Mouse (Mus musculus) testis, adult 2 months (tissue): Measurements from ENCODE around the gene Trim44. TPM values are rescaled to one million over a fixed set of nuclear protein-coding genes. Genes with fewer than 3 reads are reported as not detected.
A peak's percentile ranks its signal among the peaks of the same experiment; 100 is the strongest.

Experiments
- H3K27ac ChIP-seq: fragments of 200-500 bp; 2 replicates; pipeline ENCODE4 v1.5.1; 2012; ENCODE audit warnings: low read depth, low read length; ENCODE audit not compliant: control insufficient read depth, insufficient read depth
- H3K27me3 ChIP-seq: fragments of 200-500 bp; 2 replicates; pipeline ENCODE4 v1.6.1; 2012; ENCODE audit warnings: mild to moderate bottlenecking, low read length, moderate library complexity; ENCODE audit not compliant: control insufficient read depth, insufficient read depth
- H3K36me3 ChIP-seq: fragments of 200-500 bp; 2 replicates; pipeline ENCODE4 v1.6.1; 2012; ENCODE audit warnings: mild to moderate bottlenecking, low read length; ENCODE audit not compliant: control insufficient read depth, insufficient read depth
- H3K4me1 ChIP-seq: fragments of 200-500 bp; 2 replicates; pipeline ENCODE4 v1.6.1; 2012; ENCODE audit warnings: low read length; ENCODE audit not compliant: control insufficient read depth, insufficient read depth
- H3K4me3 ChIP-seq: fragments of 200-500 bp; 2 replicates; pipeline ENCODE4 v1.5.1; 2012; ENCODE audit warnings: low read depth, mild to moderate bottlenecking, low read length, moderate library complexity, mixed read lengths; ENCODE audit not compliant: control insufficient read depth
- CTCF ChIP-seq: fragments of 200-500 bp; IDR thresholded peaks from 2 replicates; pipeline ENCODE4 v1.5.1; 2012; ENCODE audit warnings: low read depth, mild to moderate bottlenecking, inconsistent platforms, low read length, moderate library complexity; ENCODE audit not compliant: control insufficient read depth, insufficient read depth, insufficient replicate concordance
- POLR2A ChIP-seq: fragments of 200-500 bp; IDR thresholded peaks from 2 replicates; pipeline ENCODE4 v1.6.1; 2012; ENCODE audit warnings: low read depth, mild to moderate bottlenecking, inconsistent platforms, low read length, moderate library complexity; ENCODE audit not compliant: control insufficient read depth
- polyA plus RNA-seq: library from polyadenylated mRNA; depleted of rRNA; stranded (reverse); fragments of >200 nt; gene quantifications from 2 replicates; pipeline ENCODE4 v1.2.3, GENCODE M21; 2012

Trim44 gene
- polyA plus RNA-seq, 1 experiment: 12.7 TPM

- H3K27me3 ChIP-seq: no peaks in the 10 kb centered on the region
- TF ChIP-seq CTCF (no peak), POLR2A (no peak)
- peak overlapping the region; percentile 22 for H3K4me3 ChIP-seq
- H3K27ac ChIP-seq: no peak overlapping the region
- H3K4me1 ChIP-seq: peaks cover 20% of the 10 kb centered on the region
- no peaks in the 10 kb centered on the region for H3K36me3 ChIP-seq
Measured at GRCm38 (mm10) chr2:102449630-102450247, 42.1 kb upstream of the Trim44 start.

DNA sequence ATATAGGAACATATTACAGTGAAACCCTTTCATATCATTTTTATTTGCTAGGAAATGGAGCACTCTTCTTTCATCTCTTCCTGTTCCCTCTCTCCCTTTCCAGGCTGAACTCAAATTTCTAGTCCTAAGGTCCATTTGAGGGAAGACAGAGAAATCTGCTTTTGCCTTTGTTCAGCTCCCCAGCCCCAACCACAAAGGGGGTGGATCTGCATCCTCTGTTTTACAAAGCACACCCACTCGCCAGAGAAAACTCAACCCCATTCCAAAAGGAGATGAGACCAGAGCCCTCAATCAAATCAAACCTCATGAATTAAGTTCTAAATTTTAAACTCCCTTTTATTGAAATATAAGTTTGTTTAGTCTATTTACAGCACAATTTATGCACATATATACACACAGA is 41.4 kb upstream of the Trim44 start:
- H3K4me1 ChIP-seq: peaks cover 20% of the 10 kb centered on the region

GRCm38 (mm10) chr2:102447831-102448230 is 40.2 kb upstream of the Trim44 start:
- Histone ChIP-seq H3K27ac (no peak overlapping the region), H3K27me3 (no peaks in the 10 kb centered on the region), H3K36me3 (no peaks in the 10 kb centered on the region), H3K4me1 (peaks cover 20% of the 10 kb centered on the region), H3K4me3 (no peak overlapping the region)
- no peak for TF ChIP-seq CTCF
- TF ChIP-seq POLR2A: no peak

More for the DNA sequence above, 41.4 kb upstream of the Trim44 start:
- TF ChIP-seq CTCF (no peak), POLR2A (no peak)
- Histone ChIP-seq H3K27me3 (no peaks in the 10 kb centered on the region), H3K4me3 (no peak overlapping the region), H3K27ac (no peak overlapping the region), H3K36me3 (no peaks in the 10 kb centered on the region)

DNA sequence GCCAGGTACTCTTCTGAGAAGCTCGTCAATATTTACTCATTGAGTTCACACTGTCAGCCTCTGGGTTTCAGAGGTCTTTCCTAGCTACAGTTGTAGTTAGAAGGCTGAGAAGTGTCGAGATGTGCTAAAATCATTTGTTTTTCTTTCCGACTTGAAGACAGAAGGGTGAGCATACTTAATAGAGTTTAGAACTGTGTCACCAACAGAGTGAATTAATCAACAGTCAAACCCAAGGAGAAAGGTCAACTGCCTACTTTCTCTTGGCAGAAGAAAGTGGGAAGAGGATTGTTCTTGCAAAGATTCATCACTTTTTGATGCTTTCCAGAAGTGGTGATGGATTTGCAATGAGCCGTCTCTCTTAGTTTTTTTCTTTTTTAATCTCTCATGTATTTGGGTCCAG is 39.2 kb upstream of the Trim44 start:
- no peaks in the 10 kb centered on the region for H3K27me3 ChIP-seq
- no peak overlapping the region for H3K4me3 ChIP-seq
- no peak overlapping the region for H3K27ac ChIP-seq
- no peaks in the 10 kb centered on the region for H3K36me3 ChIP-seq
- H3K4me1 ChIP-seq: peaks cover 17% of the 10 kb centered on the region
- no peak for TF ChIP-seq CTCF

- no peak overlapping the region for H3K27ac ChIP-seq
- no peaks in the 10 kb centered on the region for H3K4me1 ChIP-seq
- TF ChIP-seq CTCF (no peak), POLR2A (no peak)
Measured at GRCm38 (mm10) chr2:102437357-102438030, 29.9 kb upstream of the Trim44 start.

DNA sequence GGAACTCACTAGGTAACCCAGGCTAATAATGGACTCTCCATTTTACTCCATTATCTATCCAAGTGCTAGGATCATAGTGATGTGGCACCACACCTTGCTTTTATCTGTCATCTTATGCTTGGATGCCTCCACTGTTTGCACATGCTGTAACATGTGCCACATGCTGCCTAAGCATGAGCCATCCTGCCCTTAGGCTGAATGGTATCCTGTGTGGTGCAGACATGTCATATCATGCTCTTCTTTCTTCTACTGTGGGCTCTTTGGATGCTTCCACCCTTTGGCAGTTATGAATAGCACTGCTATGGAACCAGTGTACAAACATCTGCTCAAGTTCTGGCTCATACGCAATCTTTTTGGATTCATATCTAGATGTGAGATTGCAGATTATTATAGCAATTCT is 26.3 kb upstream of the Trim44 start:
- Histone ChIP-seq H3K36me3 (no peaks in the 10 kb centered on the region), H3K4me3 (no peak overlapping the region), H3K27me3 (no peaks in the 10 kb centered on the region), H3K4me1 (no peaks in the 10 kb centered on the region), H3K27ac (no peak overlapping the region)
- TF ChIP-seq POLR2A (no peak), CTCF (no peak)

More at GRCm38 (mm10) chr2:102437357-102438030, 29.9 kb upstream of the Trim44 start:
- Histone ChIP-seq H3K27me3 (no peaks in the 10 kb centered on the region), H3K4me3 (no peak overlapping the region), H3K36me3 (no peaks in the 10 kb centered on the region)

- Histone ChIP-seq H3K27me3 (no peaks in the 10 kb centered on the region), H3K36me3 (no peaks in the 10 kb centered on the region), H3K27ac (no peak overlapping the region), H3K4me3 (no peak overlapping the region), H3K4me1 (no peaks in the 10 kb centered on the region)
- no peak for TF ChIP-seq CTCF
- no peak for TF ChIP-seq POLR2A
Measured at GRCm38 (mm10) chr2:102431084-102431483, 23.5 kb upstream of the Trim44 start.

DNA sequence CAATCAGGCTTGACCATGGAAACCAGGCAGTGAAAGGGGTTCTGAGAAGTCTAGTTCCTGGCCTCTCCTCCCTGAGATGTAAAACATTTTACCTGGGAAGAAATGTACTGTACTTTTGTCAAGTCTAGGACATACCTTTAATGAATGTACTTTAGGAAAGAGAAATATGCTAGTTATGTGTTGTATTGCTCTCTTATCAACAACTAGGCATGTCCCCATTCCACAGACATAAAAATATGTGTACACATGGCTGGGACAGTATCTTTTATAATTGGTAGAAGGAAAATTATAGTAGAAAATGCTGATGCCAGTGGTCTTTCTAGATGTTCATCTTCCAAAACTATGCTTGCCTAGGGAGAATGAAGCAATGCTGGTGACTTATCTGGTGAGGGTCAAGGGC is 20.3 kb upstream of the Trim44 start:
- Histone ChIP-seq H3K4me3 (no peak overlapping the region), H3K27ac (no peak overlapping the region), H3K27me3 (no peaks in the 10 kb centered on the region), H3K36me3 (no peaks in the 10 kb centered on the region), H3K4me1 (no peaks in the 10 kb centered on the region)
- TF ChIP-seq CTCF (no peak), POLR2A (no peak)
